Mouse (Mus musculus) intestine, postnatal 0 days (tissue): ENCODE measurements around the gene Hps3. TPM values are rescaled to one million over a fixed set of nuclear protein-coding genes. Genes with fewer than 3 reads are reported as not detected.

Experiments
- ATAC-seq: fragments of 200-750 bp; cut with Nextera tagmentation; 2 replicates; pipeline ENCODE4 v1.8.0; 2017; ENCODE audit warnings: mild to moderate bottlenecking, moderate TSS enrichment, moderate library complexity
- H3K27ac ChIP-seq: fragments of 300-500 bp; sonication (generic); 2 replicates; pipeline ENCODE4 v1.5.1; 2014; ENCODE audit warnings: mild to moderate bottlenecking, low read depth, low read length, moderate library complexity
- H3K27me3 ChIP-seq: fragments of 300-500 bp; sonication (generic); replicated peaks from 2 replicates; pipeline ENCODE4 v1.6.1; 2014; ENCODE audit warnings: low read length, mixed read lengths; ENCODE audit not compliant: control insufficient read depth, insufficient read depth
- H3K36me3 ChIP-seq: fragments of 300-500 bp; sonication (generic); 2 replicates; pipeline ENCODE4 v1.6.1; 2014; ENCODE audit warnings: mild to moderate bottlenecking, moderate library complexity; ENCODE audit not compliant: control insufficient read depth, insufficient read depth
- H3K4me1 ChIP-seq: fragments of 300-500 bp; sonication (generic); replicated peaks from 2 replicates; pipeline ENCODE4 v1.6.1; 2014; ENCODE audit warnings: antibody characterized with exemption, low read length, mixed read lengths; ENCODE audit not compliant: control insufficient read depth, insufficient read depth
- H3K4me2 ChIP-seq: fragments of 300-500 bp; sonication (generic); replicated peaks from 2 replicates; pipeline ENCODE4 v1.6.1; 2014; ENCODE audit warnings: low read depth, mild to moderate bottlenecking, moderate library complexity
- H3K4me3 ChIP-seq: fragments of 300-500 bp; sonication (generic); 2 replicates; pipeline ENCODE4 v1.5.1; 2014; ENCODE audit warnings: low read depth, low read length
- H3K9ac ChIP-seq: fragments of 300-500 bp; sonication (generic); 2 replicates; pipeline ENCODE4 v1.6.1; 2014; ENCODE audit warnings: mild to moderate bottlenecking, low read depth, low read length
- H3K9me3 ChIP-seq: fragments of 300-500 bp; sonication (generic); 2 replicates; pipeline ENCODE4 v1.6.1; 2016; ENCODE audit warnings: mixed run types; ENCODE audit not compliant: control insufficient read depth
- CTCF ChIP-seq: sonication (generic); IDR thresholded peaks from 2 replicates; pipeline ENCODE4 v1.5.1; 2016; ENCODE audit warnings: low read depth, mild to moderate bottlenecking, control low read depth, antibody characterized with exemption, moderate library complexity
- WGBS: fragments of 180-500 bp; shearing (Covaris S2); extraction: QIAGEN DNeasy Blood & Tissue Kit; methylation state at CpG from one replicate; pipeline ENCODE4 v1.1.7; 2014; 5-methylcytosine and 5-hydroxymethylcytosine counted together
- polyA plus RNA-seq: library from polyadenylated mRNA; unstranded; fragments of >200 nt; fragmentation: Nextera tagmentation; extraction: Ambion mirVana; gene quantifications from 2 replicates; pipeline ENCODE4 v1.2.1, GENCODE M21; 2015

The Hps3 gene
- polyA plus RNA-seq, 1 experiment from 2014 or later, result 6.0 TPM

DNA sequence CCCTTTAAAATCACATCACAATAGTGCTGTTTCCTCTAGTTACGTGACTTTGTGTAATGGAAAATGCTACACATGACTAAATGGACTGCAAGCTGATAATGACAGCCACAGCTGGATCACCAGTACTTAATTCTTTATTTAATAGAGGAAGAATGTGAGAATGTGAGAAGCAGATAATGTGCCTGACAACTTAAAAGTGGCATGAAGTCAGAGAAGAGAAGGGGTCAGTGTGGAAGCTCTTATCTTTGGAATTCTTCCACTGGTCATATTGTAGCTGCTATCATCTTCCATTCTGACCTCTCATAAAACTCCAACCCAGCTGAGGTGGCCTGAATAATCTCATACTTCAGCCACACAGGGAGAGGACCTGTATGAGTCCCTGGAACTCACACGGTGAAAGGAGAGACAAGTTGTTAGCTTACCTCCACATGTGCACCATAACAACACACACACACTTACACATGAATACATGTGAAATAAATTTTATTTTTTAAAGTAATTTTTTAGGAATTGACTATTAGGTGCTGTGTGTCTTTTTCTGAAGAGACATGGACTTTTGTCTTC, 70.4 kb downstream of the Hps3 start:
- no peak overlapping the region for H3K9ac ChIP-seq
- H3K27me3 ChIP-seq, result no peaks in the 10 kb centered on the region
- H3K4me3 ChIP-seq, result no peak overlapping the region
- 49% methylated on average over 2 of the region's 2 CpGs for WGBS
- no peak overlapping the region; the same call in 1 of the 2 replicates for H3K27ac ChIP-seq
- no peak for TF ChIP-seq CTCF
- no peaks in the 10 kb centered on the region for H3K36me3 ChIP-seq
- no peak overlapping the region for H3K4me2 ChIP-seq
- no peaks in the 10 kb centered on the region for H3K4me1 ChIP-seq
- no peaks in the 10 kb centered on the region for H3K9me3 ChIP-seq
- ATAC-seq, result no peak

- 43% methylated on average over 3 of the region's 3 CpGs for WGBS
- ATAC-seq, result peak; percentile 84
- Histone ChIP-seq H3K27ac (no peak overlapping the region), H3K4me1 (no peaks in the 10 kb centered on the region; the same call in 1 of the 2 replicates), H3K4me2 (no peak overlapping the region), H3K27me3 (no peaks in the 10 kb centered on the region), H3K9ac (no peak overlapping the region), H3K4me3 (no peak overlapping the region), H3K9me3 (no peaks in the 10 kb centered on the region), H3K36me3 (no peaks in the 10 kb centered on the region)
- TF ChIP-seq CTCF, result no peak
Observed at GRCm38 (mm10) chr3:19962769-19963513, 72.2 kb downstream of the Hps3 start.

GRCm38 (mm10) chr3:19961341-19961740, 73.8 kb downstream of the Hps3 start:
- no peaks in the 10 kb centered on the region for H3K9me3 ChIP-seq
- H3K27me3 ChIP-seq, result no peaks in the 10 kb centered on the region
- no peak for TF ChIP-seq CTCF
- no peaks in the 10 kb centered on the region; the same call in 1 of the 2 replicates for H3K4me1 ChIP-seq
- H3K4me2 ChIP-seq, result no peak overlapping the region
- H3K36me3 ChIP-seq, result no peaks in the 10 kb centered on the region
- 67% methylated on average over 2 of the region's 2 CpGs for WGBS
- no peak overlapping the region for H3K9ac ChIP-seq
- H3K27ac ChIP-seq, result no peak overlapping the region
- no peak overlapping the region for H3K4me3 ChIP-seq
- no peak for ATAC-seq

GRCm38 (mm10) chr3:19960570-19961114, 74.5 kb downstream of the Hps3 start:
- TF ChIP-seq CTCF, result no peak
- Histone ChIP-seq H3K27ac (no peak overlapping the region), H3K27me3 (no peaks in the 10 kb centered on the region), H3K9ac (no peak overlapping the region), H3K4me2 (no peak overlapping the region), H3K4me1 (no peaks in the 10 kb centered on the region; the same call in 1 of the 2 replicates), H3K4me3 (no peak overlapping the region), H3K9me3 (no peaks in the 10 kb centered on the region), H3K36me3 (no peaks in the 10 kb centered on the region)
- WGBS, result 62% methylated on average over 3 of the region's 3 CpGs
- ATAC-seq, result no peak

DNA sequence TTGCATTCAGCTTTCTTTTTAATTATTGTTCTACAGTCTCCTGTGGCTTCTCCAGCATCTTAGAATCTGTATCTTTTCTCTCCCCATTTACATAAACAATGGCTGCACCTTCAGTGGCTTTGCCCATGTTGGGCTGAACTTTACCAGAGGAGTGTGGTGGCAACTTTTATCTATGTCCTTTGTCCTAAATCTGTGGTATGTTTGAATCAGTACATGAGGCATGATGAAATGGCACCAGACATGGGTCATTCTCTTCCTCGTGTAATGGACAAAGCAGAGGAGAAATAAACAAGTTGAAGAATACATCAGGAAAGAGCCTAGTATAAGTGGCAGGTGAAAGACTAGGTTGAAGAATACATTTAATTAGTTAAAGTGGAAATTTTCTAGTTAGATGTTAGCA, 76.1 kb downstream of the Hps3 start:
- H3K4me1 ChIP-seq, result no peaks in the 10 kb centered on the region; the same call in 1 of the 2 replicates
- WGBS, result 77% methylated on average over 1 of the region's 1 CpGs
- no peak overlapping the region for H3K9ac ChIP-seq
- H3K9me3 ChIP-seq, result no peaks in the 10 kb centered on the region
- no peak overlapping the region for H3K4me3 ChIP-seq
- no peaks in the 10 kb centered on the region for H3K27me3 ChIP-seq
- no peak overlapping the region for H3K4me2 ChIP-seq
- TF ChIP-seq CTCF, result no peak
- no peak overlapping the region for H3K27ac ChIP-seq
- H3K36me3 ChIP-seq, result no peaks in the 10 kb centered on the region
- no peak for ATAC-seq

DNA sequence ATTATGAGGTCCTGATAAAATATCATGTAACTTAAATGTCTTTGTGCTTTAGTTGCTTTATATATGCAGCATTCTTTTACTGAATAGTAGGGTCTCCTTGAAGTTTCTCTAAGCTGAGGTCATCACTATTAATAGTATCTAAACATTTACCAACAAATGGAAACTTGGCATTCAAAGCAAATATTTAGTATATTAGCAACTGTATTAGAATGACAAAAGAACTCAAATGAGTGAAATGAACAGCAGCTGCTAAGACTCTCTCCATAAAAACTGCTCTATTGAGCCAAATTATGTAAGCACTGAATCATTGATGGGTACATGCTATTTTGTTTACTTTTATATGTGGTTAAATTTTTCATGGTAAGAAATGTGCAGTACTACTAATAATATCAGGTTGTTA, 77.1 kb downstream of the Hps3 start:
- Histone ChIP-seq H3K4me3 (no peak overlapping the region), H3K4me1 (no peaks in the 10 kb centered on the region; the same call in 1 of the 2 replicates), H3K36me3 (no peaks in the 10 kb centered on the region), H3K27me3 (no peaks in the 10 kb centered on the region), H3K4me2 (no peak overlapping the region), H3K9me3 (no peaks in the 10 kb centered on the region), H3K27ac (no peak overlapping the region), H3K9ac (no peak overlapping the region)
- ATAC-seq, result no peak
- TF ChIP-seq CTCF, result no peak
